Mouse (Mus musculus): ENCODE measurements around the gene Cpm. TPM values are rescaled to one million over a fixed set of nuclear protein-coding genes. Genes with fewer than 3 reads are reported as not detected.
A peak's percentile ranks its signal among the peaks of the same experiment; 100 is the strongest.

The Cpm gene
- polyA plus RNA-seq, 1 experiment from 2014 or later = 38.3 TPM

DNA sequence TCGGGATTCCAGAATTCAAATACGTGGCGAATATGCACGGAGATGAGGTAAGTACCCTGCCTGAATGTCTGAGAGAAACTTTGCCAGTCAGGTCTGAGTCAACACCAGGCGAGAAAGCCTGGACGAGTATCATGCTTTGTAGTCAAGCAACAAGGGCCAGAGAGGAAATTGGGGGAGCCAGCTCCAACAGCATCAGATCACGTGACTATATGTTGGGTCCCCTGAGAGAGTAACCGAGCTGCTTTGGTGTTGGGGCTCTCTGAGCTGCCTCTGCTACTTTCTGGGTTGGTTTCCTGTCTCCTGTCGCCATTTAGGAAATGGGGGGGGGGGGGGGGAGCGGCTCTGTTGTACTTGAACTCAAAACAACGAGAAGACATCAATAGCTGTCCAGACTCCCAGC is 30.5 kb downstream of the Cpm start:
- no peaks in the 10 kb centered on the region for H3K9me3 ChIP-seq (ENCODE audit: control insufficient read depth, low read length)
- no peak overlapping the region for H3K4me2 ChIP-seq (ENCODE audit: low read depth, severe bottlenecking)
- DNase-seq (ENCODE audit: low spot score) = no peak
- 60% methylated on average over 11 of the region's 11 CpGs for WGBS
- H3K36me3 ChIP-seq (ENCODE audit: control insufficient read depth, insufficient read depth, low read length) = no peaks in the 10 kb centered on the region
- H3K27me3 ChIP-seq (ENCODE audit: control insufficient read depth, insufficient read depth, low read length) = no peaks in the 10 kb centered on the region
- no peak overlapping the region for H3K9ac ChIP-seq (ENCODE audit: low read length)
- ATAC-seq (ENCODE audit: insufficient number of reproducible peaks, low FRiP score, low TSS enrichment, low read depth) = no peak
- peak overlapping the region; percentile 59; the same call in 1 of the 2 replicates for H3K27ac ChIP-seq (replicated peaks; ENCODE audit: low read depth, low read length)
- peaks cover 6% of the 10 kb centered on the region for H3K4me1 ChIP-seq (ENCODE audit: control insufficient read depth, insufficient read depth, low read length)
- H3K4me3 ChIP-seq (ENCODE audit: low read depth, low read length) = no peak overlapping the region

DNA sequence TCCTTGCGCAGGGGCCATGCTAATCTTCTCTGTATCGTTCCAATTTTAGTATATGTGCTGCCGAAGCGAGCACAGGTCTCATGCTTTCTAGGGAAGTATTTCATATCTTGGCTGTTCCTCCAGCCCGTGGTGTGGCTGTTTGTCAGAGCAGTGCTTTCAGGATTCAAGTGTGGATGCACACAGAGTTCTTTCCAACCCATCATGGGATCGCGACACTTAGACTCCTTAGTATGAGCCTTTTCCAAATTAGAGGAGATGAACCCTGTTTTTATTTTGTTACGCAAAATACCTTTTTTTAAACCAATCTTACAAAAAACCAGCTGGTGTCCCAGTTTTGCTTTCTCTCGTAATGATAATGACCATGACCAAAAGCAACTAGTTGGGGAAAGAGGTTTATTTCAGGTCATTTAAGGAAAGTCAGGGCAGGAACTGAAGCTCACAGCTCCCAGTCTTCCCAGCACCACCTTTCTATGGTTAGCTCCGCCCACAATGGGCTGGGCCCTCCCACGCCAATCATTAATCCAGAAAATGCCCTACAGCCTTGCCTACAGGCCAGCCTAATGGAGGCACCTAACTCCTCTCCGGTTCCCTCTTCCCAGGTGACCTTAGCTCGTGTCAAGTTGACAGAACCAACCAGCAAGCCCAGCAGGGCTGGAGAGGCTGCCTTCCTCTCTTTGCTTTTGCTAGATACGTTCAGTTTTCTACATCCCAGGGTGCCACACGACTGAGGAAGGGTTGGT is 33.2 kb downstream of the Cpm start:
- peaks cover 2% of the 10 kb centered on the region; the same call in 1 of the 2 replicates for H3K4me1 ChIP-seq (ENCODE audit: control insufficient read depth, insufficient read depth, low read length)
- 77% methylated on average over 15 of the region's 15 CpGs for WGBS
- no peaks in the 10 kb centered on the region for H3K27me3 ChIP-seq (ENCODE audit: control insufficient read depth, insufficient read depth, low read length)
- ATAC-seq (ENCODE audit: insufficient number of reproducible peaks, low FRiP score, low TSS enrichment, low read depth) (no peak), DNase-seq (ENCODE audit: low spot score) (no peak)
- H3K27ac ChIP-seq (replicated peaks; ENCODE audit: low read depth, low read length) = no peak overlapping the region
- H3K4me3 ChIP-seq (ENCODE audit: low read depth, low read length) = no peak overlapping the region
- H3K36me3 ChIP-seq (ENCODE audit: control insufficient read depth, insufficient read depth, low read length) = no peaks in the 10 kb centered on the region
- H3K9ac ChIP-seq (ENCODE audit: low read length) = no peak overlapping the region
- no peaks in the 10 kb centered on the region for H3K9me3 ChIP-seq (ENCODE audit: control insufficient read depth, low read length)
- no peak overlapping the region for H3K4me2 ChIP-seq (ENCODE audit: low read depth, severe bottlenecking)

DNA sequence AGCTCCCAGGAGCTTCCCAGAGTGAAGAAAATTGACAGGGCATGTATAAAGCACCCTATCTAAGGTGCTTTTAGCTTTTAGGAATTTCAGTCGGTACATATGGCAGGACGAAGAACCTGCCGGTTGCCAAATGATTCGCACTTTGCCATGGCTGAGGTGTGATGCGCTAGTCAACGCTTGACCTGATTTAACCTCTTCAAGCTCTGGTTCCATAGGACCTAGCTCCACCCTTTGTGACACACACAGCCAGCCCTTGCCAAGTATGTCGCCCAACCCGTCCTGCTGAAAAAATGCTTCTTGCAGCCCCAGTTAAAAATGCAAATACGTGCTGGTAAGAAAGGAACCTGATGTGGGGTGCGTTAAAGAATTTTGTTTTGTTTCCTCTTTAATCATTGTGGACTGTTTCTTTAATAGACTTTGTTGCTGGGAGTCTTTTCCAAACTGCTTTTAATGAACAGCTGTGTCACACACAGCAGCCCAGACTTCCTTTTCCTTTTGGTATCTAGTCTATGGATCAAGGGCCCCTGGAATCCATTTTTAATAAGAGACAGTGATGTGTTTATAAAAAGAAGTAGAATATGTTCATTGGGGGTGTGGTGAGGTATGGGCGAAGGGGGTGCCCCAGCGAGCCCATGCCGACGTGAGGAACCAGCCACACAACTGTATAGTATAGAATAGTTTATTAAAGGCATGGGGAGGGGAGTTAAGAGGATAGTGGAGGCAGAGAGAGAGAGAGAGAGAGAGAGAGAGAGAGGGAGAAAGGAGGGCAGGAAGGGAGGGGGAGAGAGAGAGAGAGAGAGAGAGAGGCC is 34.0 kb downstream of the Cpm start:
- Histone ChIP-seq H3K4me3 (ENCODE audit: low read depth, low read length) (no peak overlapping the region), H3K9me3 (ENCODE audit: control insufficient read depth, low read length) (no peaks in the 10 kb centered on the region), H3K27me3 (ENCODE audit: control insufficient read depth, insufficient read depth, low read length) (no peaks in the 10 kb centered on the region), H3K4me1 (ENCODE audit: control insufficient read depth, insufficient read depth, low read length) (peaks cover 2% of the 10 kb centered on the region; the same call in 1 of the 2 replicates), H3K9ac (ENCODE audit: low read length) (no peak overlapping the region), H3K27ac (replicated peaks; ENCODE audit: low read depth, low read length) (no peak overlapping the region), H3K36me3 (ENCODE audit: control insufficient read depth, insufficient read depth, low read length) (no peaks in the 10 kb centered on the region), H3K4me2 (ENCODE audit: low read depth, severe bottlenecking) (peak overlapping the region; percentile 3; the same call in 1 of the 2 replicates)
- DNase-seq (ENCODE audit: low spot score) = no peak
- ATAC-seq (ENCODE audit: insufficient number of reproducible peaks, low FRiP score, low TSS enrichment, low read depth) = no peak
- 73% methylated on average over 14 of the region's 14 CpGs for WGBS

DNA sequence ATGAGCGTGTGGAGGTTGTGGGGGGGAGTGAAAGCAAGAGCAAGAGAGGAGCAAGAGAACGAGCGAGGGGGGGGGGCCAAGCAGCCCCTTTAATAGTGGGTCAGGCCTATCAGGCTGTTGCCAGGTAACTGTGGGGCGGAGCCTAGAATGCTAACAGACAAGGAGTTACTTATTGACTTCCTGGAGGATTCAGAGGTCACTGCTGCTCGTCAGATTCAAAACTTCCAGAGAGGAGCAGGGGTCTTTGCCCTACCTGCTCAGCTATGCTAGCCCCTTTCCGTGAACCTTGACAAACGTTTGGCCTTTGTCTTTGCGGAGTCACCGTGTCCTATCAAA is 34.5 kb downstream of the Cpm start:
- H3K4me2 ChIP-seq (ENCODE audit: low read depth, severe bottlenecking) = peak overlapping the region; percentile 3; the same call in 1 of the 2 replicates
- no peaks in the 10 kb centered on the region for H3K36me3 ChIP-seq (ENCODE audit: control insufficient read depth, insufficient read depth, low read length)
- DNase-seq (ENCODE audit: low spot score) = peak; percentile 49
- H3K4me1 ChIP-seq (ENCODE audit: control insufficient read depth, insufficient read depth, low read length) = peaks cover 6% of the 10 kb centered on the region
- 18% methylated on average over 9 of the region's 9 CpGs for WGBS
- no peak overlapping the region for H3K4me3 ChIP-seq (ENCODE audit: low read depth, low read length)
- no peak overlapping the region for H3K27ac ChIP-seq (replicated peaks; ENCODE audit: low read depth, low read length)
- no peaks in the 10 kb centered on the region for H3K9me3 ChIP-seq (ENCODE audit: control insufficient read depth, low read length)
- no peak overlapping the region for H3K9ac ChIP-seq (ENCODE audit: low read length)
- no peaks in the 10 kb centered on the region for H3K27me3 ChIP-seq (ENCODE audit: control insufficient read depth, insufficient read depth, low read length)
- ATAC-seq (ENCODE audit: insufficient number of reproducible peaks, low FRiP score, low TSS enrichment, low read depth) = peak; percentile 60; the same call in 1 of the 2 replicates

DNA sequence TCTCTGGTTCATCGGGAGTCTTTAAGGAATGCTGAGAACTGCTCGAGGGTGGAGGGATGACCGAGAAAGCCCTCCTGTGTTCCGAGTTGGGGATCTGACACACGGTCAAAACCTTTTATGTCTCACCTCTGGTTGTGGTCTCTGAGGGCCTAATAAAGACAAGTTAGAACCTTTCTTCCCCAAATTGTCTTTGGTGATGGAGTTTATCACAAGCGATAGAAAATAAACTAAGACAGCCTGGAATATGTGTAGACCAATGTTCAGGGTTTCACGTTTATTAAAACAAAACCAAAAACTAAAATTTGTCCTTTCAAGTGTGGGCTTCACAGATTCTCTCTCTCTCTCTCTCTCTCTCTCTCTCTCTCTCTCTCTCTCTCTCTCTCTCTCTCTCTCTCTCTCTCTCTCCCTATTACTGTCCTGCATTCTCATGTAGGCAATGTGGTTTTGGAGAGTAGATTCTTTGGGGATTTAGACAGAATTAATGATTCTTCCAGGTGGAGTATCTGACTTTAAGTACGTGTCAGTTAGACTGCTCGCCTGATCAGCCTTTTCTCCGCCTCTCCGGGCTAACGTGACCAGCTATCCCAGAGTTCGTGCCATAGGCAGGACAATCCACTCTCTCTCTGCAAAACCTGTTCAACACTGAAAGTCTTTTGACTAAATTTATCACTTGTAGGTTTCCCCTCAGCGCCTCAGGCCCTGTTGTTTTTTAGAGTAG is 35.1 kb downstream of the Cpm start:
- no peaks in the 10 kb centered on the region for H3K36me3 ChIP-seq (ENCODE audit: control insufficient read depth, insufficient read depth, low read length)
- peaks cover 11% of the 10 kb centered on the region for H3K4me1 ChIP-seq (ENCODE audit: control insufficient read depth, insufficient read depth, low read length)
- DNase-seq (ENCODE audit: low spot score) (no peak), ATAC-seq (ENCODE audit: insufficient number of reproducible peaks, low FRiP score, low TSS enrichment, low read depth) (no peak)
- WGBS = 58% methylated on average over 14 of the region's 14 CpGs
- no peak overlapping the region for H3K27ac ChIP-seq (replicated peaks; ENCODE audit: low read depth, low read length)
- H3K4me2 ChIP-seq (ENCODE audit: low read depth, severe bottlenecking) = peak overlapping the region; percentile 3; the same call in 1 of the 2 replicates
- no peaks in the 10 kb centered on the region for H3K27me3 ChIP-seq (ENCODE audit: control insufficient read depth, insufficient read depth, low read length)
- no peak overlapping the region for H3K9ac ChIP-seq (ENCODE audit: low read length)
- no peaks in the 10 kb centered on the region for H3K9me3 ChIP-seq (ENCODE audit: control insufficient read depth, low read length)
- H3K4me3 ChIP-seq (ENCODE audit: low read depth, low read length) = no peak overlapping the region

DNA sequence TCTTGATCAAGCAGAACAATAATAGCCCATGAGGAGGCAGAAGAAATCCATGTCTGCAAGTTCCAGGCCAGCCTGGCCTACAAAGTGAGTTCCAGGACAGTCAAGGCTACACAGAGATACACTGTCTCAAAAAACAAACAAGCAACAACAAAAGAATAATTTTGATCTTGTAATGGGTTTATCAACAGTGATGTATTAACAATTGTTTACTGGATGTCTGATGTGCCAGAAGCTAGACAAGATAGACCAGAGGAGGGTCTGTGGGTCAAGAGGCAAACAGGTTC is 35.6 kb downstream of the Cpm start:
- no peak for ATAC-seq (ENCODE audit: insufficient number of reproducible peaks, low FRiP score, low TSS enrichment, low read depth)
- DNase-seq (ENCODE audit: low spot score) = no peak
- Histone ChIP-seq H3K4me2 (ENCODE audit: low read depth, severe bottlenecking) (no peak overlapping the region), H3K36me3 (ENCODE audit: control insufficient read depth, insufficient read depth, low read length) (no peaks in the 10 kb centered on the region), H3K9ac (ENCODE audit: low read length) (no peak overlapping the region), H3K27me3 (ENCODE audit: control insufficient read depth, insufficient read depth, low read length) (no peaks in the 10 kb centered on the region), H3K4me1 (ENCODE audit: control insufficient read depth, insufficient read depth, low read length) (peaks cover 13% of the 10 kb centered on the region), H3K9me3 (ENCODE audit: control insufficient read depth, low read length) (no peaks in the 10 kb centered on the region), H3K27ac (replicated peaks; ENCODE audit: low read depth, low read length) (no peak overlapping the region), H3K4me3 (ENCODE audit: low read depth, low read length) (no peak overlapping the region)

DNA sequence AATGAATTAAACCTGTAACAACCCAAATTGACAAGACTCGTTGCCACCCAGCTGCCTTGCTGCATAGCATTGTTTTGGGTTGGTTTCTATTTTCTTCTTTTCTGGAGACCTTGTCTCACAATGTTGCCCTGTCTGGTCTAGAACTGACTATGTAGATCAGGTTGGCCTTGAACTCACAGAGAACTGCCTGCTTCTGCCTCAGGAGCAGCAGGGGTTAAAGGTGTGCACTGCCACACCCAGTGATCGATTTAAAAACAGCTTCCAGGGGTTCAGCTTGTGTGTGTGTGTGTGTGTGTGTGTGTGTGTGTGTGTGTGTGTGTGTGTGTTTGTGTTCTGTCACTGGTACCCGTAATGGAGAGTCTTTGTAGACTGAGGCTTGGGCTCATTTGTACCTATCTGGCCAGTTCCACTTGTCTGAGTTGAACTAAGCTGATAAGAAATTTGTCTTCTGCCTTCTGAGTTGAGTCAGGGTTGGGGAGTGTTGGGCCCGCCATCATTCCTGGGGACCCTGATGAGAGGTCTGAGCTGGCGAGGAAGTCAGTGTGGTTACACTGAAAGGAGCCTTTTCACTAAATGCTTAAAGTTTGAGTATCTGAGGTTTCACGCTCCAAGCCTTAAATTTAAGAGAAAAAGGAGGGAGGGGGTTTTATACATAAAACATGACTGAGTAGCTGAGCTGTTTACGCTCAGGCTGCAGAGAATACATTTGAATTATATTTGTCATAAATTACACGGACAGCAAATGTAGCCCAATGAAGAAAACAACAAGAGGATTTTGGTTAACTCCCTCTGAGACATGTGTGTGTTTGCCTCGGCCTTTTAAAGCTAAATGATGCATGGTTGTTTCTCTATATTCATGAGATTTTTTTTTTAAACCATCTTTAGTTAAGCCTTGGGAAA is 36.3 kb downstream of the Cpm start:
- no peak for DNase-seq (ENCODE audit: low spot score)
- no peaks in the 10 kb centered on the region for H3K9me3 ChIP-seq (ENCODE audit: control insufficient read depth, low read length)
- no peak overlapping the region for H3K27ac ChIP-seq (replicated peaks; ENCODE audit: low read depth, low read length)
- H3K4me2 ChIP-seq (ENCODE audit: low read depth, severe bottlenecking) = no peak overlapping the region
- no peaks in the 10 kb centered on the region for H3K27me3 ChIP-seq (ENCODE audit: control insufficient read depth, insufficient read depth, low read length)
- no peak overlapping the region for H3K9ac ChIP-seq (ENCODE audit: low read length)
- H3K36me3 ChIP-seq (ENCODE audit: control insufficient read depth, insufficient read depth, low read length) = no peaks in the 10 kb centered on the region
- no peak for ATAC-seq (ENCODE audit: insufficient number of reproducible peaks, low FRiP score, low TSS enrichment, low read depth)
- no peak overlapping the region for H3K4me3 ChIP-seq (ENCODE audit: low read depth, low read length)
- H3K4me1 ChIP-seq (ENCODE audit: control insufficient read depth, insufficient read depth, low read length) = peaks cover 14% of the 10 kb centered on the region; the same call in 1 of the 2 replicates
- 78% methylated on average over 9 of the region's 9 CpGs for WGBS

DNA sequence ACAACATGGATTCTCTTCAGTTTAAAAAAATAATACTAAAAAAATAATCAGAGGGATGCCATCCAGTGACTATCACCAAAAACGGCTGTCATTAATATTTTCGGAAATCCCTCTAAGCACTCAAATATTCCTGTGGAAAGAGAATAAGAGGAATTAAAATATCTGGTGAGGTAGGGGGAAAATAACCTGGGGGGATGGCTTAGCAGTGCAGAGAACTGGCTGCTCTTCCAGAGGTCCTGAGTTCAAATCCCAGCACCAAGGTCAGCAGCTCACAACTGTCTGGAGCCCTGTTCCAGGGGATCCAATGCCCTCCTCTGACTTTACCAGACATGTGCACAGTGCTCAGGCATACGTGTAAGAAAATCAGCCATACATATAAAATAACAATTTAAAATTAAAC is 37.1 kb downstream of the Cpm start:
- 93% methylated on average over 3 of the region's 3 CpGs for WGBS
- no peak overlapping the region for H3K9ac ChIP-seq (ENCODE audit: low read length)
- DNase-seq (ENCODE audit: low spot score) (no peak), ATAC-seq (ENCODE audit: insufficient number of reproducible peaks, low FRiP score, low TSS enrichment, low read depth) (no peak)
- H3K4me1 ChIP-seq (ENCODE audit: control insufficient read depth, insufficient read depth, low read length) = peaks cover 14% of the 10 kb centered on the region; the same call in 1 of the 2 replicates
- no peak overlapping the region for H3K27ac ChIP-seq (replicated peaks; ENCODE audit: low read depth, low read length)
- no peaks in the 10 kb centered on the region for H3K9me3 ChIP-seq (ENCODE audit: control insufficient read depth, low read length)
- no peak overlapping the region for H3K4me2 ChIP-seq (ENCODE audit: low read depth, severe bottlenecking)
- H3K4me3 ChIP-seq (ENCODE audit: low read depth, low read length) = no peak overlapping the region
- H3K36me3 ChIP-seq (ENCODE audit: control insufficient read depth, insufficient read depth, low read length) = no peaks in the 10 kb centered on the region
- H3K27me3 ChIP-seq (ENCODE audit: control insufficient read depth, insufficient read depth, low read length) = no peaks in the 10 kb centered on the region

Data from limb, embryonic 11.5 days (tissue).